8 mouse cellular contexts compared by ENCODE assay signal in the genomic region with DNA sequence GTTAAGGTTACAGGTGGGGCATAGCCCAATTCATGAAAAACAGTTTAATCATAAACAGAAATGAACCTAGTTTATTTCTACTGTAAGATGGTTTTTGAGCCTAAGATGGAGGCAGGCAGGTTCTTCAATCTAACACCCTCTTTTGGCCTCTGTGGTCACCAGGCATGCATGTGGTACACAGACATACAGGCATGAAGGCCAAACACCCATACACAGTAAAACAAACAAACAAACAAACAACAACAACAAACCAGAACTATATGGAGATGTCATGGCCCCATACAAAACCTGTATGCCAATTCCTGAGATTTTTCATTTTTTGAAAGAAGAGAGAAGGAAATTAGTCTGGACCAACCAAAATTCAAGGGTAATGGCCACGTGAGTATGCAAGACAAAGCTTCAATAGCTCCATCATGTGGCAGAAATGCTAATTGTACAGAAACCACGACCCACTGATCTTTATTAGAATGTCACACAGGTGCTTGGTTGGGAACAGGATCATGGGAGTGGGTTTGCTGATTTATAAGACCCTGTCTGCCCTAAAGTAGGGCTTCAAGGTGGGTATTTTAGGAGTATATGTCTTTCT. TPM values are rescaled to one million over a fixed set of nuclear protein-coding genes. Genes with fewer than 3 reads are reported as not detected.
DNase-seq lines count a peak whose midpoint lies in the region; ATAC-seq and TF ChIP-seq lines count a peak whose summit lies in the region.

No protein-coding gene starts in this region.

- ATAC-seq in hindbrain, embryonic 16.5 days, result peak; percentile 76
- ATAC-seq in liver, embryonic 12.5 days, result 0 out of 2 replicates have a peak, but pooled peaks have one; percentile 40
- peak; percentile 75; the same call in 1 of the 2 replicates for ATAC-seq in neural tube, embryonic 14.5 days (ENCODE audit: low read depth)

- H3K4me3 ChIP-seq in layer of hippocampus, adult 2 months, result no peak overlapping the region
- no peak overlapping the region for H3K4me3 ChIP-seq in hindbrain, embryonic 16.5 days (ENCODE audit: low read length)
- H3K4me3 ChIP-seq in liver, embryonic 12.5 days, result no peak overlapping the region
- no peak overlapping the region for H3K4me3 ChIP-seq in neural tube, embryonic 14.5 days (ENCODE audit: low read depth, low read length)

- no peaks in the 10 kb centered on the region for H3K27me3 ChIP-seq in hindbrain, embryonic 16.5 days (replicated peaks; ENCODE audit: control insufficient read depth, insufficient read depth, low read length)
- H3K27me3 ChIP-seq in liver, embryonic 12.5 days (replicated peaks), result peaks cover 23% of the 10 kb centered on the region; the same call in 1 of the 2 replicates
- no peaks in the 10 kb centered on the region for H3K27me3 ChIP-seq in neural tube, embryonic 14.5 days (ENCODE audit: control insufficient read depth, insufficient read depth, low read length)

- H3K9ac ChIP-seq in hindbrain, embryonic 16.5 days (ENCODE audit: low read depth, low read length), result no peak overlapping the region
- no peak overlapping the region for H3K9ac ChIP-seq in liver, embryonic 12.5 days
- H3K9ac ChIP-seq in neural tube, embryonic 14.5 days (replicated peaks; ENCODE audit: low read depth, low read length), result no peak overlapping the region

- DNase-seq in layer of hippocampus, adult 2 months (ENCODE audit: low spot score in 2 of 2), result peak; percentile 55 to 64
- no peak for DNase-seq in layer of hippocampus, adult 8-10 months (ENCODE audit: low spot score in 2 of 2)
- peak; percentile 69 for DNase-seq in NIH3T3 (ENCODE audit: low read depth)
- peak; percentile 66 for DNase-seq in embryo, embryonic 9.5 days (ENCODE audit: extremely low spot score)
- DNase-seq in adrenal gland, adult 18-20 months (ENCODE audit: low spot score in 2 of 2), result no peak

- no peak overlapping the region for H3K27ac ChIP-seq in layer of hippocampus, adult 2 months
- no peak overlapping the region for H3K27ac ChIP-seq in hindbrain, embryonic 16.5 days (ENCODE audit: low read depth, low read length)
- no peak overlapping the region for H3K27ac ChIP-seq in liver, embryonic 12.5 days
- no peak overlapping the region for H3K27ac ChIP-seq in neural tube, embryonic 14.5 days (ENCODE audit: low read depth, low read length)

- H3K9me3 ChIP-seq in hindbrain, embryonic 16.5 days (ENCODE audit: control insufficient read depth, low read length), result no peaks in the 10 kb centered on the region
- H3K9me3 ChIP-seq in liver, embryonic 12.5 days (replicated peaks), result no peaks in the 10 kb centered on the region
- no peaks in the 10 kb centered on the region for H3K9me3 ChIP-seq in neural tube, embryonic 14.5 days (ENCODE audit: control insufficient read depth, low read length)

- no peaks in the 10 kb centered on the region for H3K36me3 ChIP-seq in hindbrain, embryonic 16.5 days (ENCODE audit: control insufficient read depth, insufficient read depth, low read length)
- H3K36me3 ChIP-seq in liver, embryonic 12.5 days, result no peaks in the 10 kb centered on the region
- no peaks in the 10 kb centered on the region for H3K36me3 ChIP-seq in neural tube, embryonic 14.5 days (ENCODE audit: control insufficient read depth, insufficient read depth, low read length)

- H3K4me1 ChIP-seq in hindbrain, embryonic 16.5 days (ENCODE audit: control insufficient read depth, insufficient read depth, low read depth, low read length), result no peaks in the 10 kb centered on the region
- peaks cover 5% of the 10 kb centered on the region; the same call in 1 of the 2 replicates for H3K4me1 ChIP-seq in liver, embryonic 12.5 days
- no peaks in the 10 kb centered on the region for H3K4me1 ChIP-seq in neural tube, embryonic 14.5 days (ENCODE audit: control insufficient read depth, insufficient read depth, low read length)

- 6% methylated on average over 2 of the region's 2 CpGs for WGBS in hindbrain, embryonic 16.5 days
- 4% methylated on average over 2 of the region's 2 CpGs for WGBS in liver, embryonic 12.5 days (ENCODE audit: insufficient replicate concordance)
- 5% methylated on average over 2 of the region's 2 CpGs for WGBS in neural tube, embryonic 14.5 days

- H3K4me2 ChIP-seq in hindbrain, embryonic 16.5 days (ENCODE audit: low read length), result no peak overlapping the region
- H3K4me2 ChIP-seq in liver, embryonic 12.5 days, result no peak overlapping the region
- no peak overlapping the region for H3K4me2 ChIP-seq in neural tube, embryonic 14.5 days (ENCODE audit: low read depth, low read length)

- TF ChIP-seq CTCF in layer of hippocampus, adult 2 months (conservative IDR thresholded peaks at IDR 0.05), result peak; percentile 84

RNA-seq across cellular contexts. Expression of a gene that starts 15.2 kb away (rescaled TPM):
- total RNA-seq in layer of hippocampus, adult 2 months (2021), result 1 to 10 TPM; 1.6 to 2.5 TPM
- total RNA-seq in layer of hippocampus, adult 8-10 months (2022), result 1 to 10 TPM; 1.9 to 4.2 (median 2.5) TPM
- 4.9 and 6.7 TPM in 2 replicates for polyA plus RNA-seq in hindbrain, embryonic 16.5 days (2015; fragmentation: Nextera tagmentation; extraction: Ambion mirVana)
- 3.8 and 3.9 TPM in 2 replicates for polyA plus RNA-seq in liver, embryonic 12.5 days (2016; fragmentation: Nextera tagmentation; extraction: Ambion mirVana)
- polyA plus RNA-seq in neural tube, embryonic 14.5 days (2014; fragmentation: Nextera tagmentation; extraction: Ambion mirVana), result 1.7 and 2.6 TPM in 2 replicates
- 1 to 10 TPM; 1.5 to 1.8 TPM for total RNA-seq in adrenal gland, adult 18-20 months (2021)

RNA-seq across cellular contexts. Expression of a gene that starts 16.6 kb away (rescaled TPM):
- total RNA-seq in layer of hippocampus, adult 2 months (2021), result 1 to 10 TPM; 7.4 to 8.4 TPM
- 10 to 100 TPM in 2 of 4 experiments, 1 to 10 TPM in 2; 6.2 to 16.4 (median 10.8) TPM for total RNA-seq in layer of hippocampus, adult 8-10 months (2022)
- 40.8 and 42.3 TPM in 2 replicates for polyA plus RNA-seq in hindbrain, embryonic 16.5 days (2015; fragmentation: Nextera tagmentation; extraction: Ambion mirVana)
- polyA plus RNA-seq in liver, embryonic 12.5 days (2016; fragmentation: Nextera tagmentation; extraction: Ambion mirVana), result 30.8 and 32.3 TPM in 2 replicates
- 15.7 and 34.8 TPM in 2 replicates for polyA plus RNA-seq in neural tube, embryonic 14.5 days (2014; fragmentation: Nextera tagmentation; extraction: Ambion mirVana)
- total RNA-seq in adrenal gland, adult 18-20 months (2021), result 100 to 1,000 TPM in 1 of 2 experiments, 10 to 100 TPM in 1; 78.6 to 115 TPM

RNA-seq across cellular contexts. Expression of a gene that starts 24.8 kb away (rescaled TPM):
- 10 to 100 TPM; 90.0 to 93.4 TPM for total RNA-seq in layer of hippocampus, adult 2 months (2021)
- total RNA-seq in layer of hippocampus, adult 8-10 months (2022), result 100 to 1,000 TPM in 1 of 4 experiments, 10 to 100 TPM in 3; 68.7 to 105 (median 85.1) TPM
- 16.9 and 19.9 TPM in 2 replicates for polyA plus RNA-seq in hindbrain, embryonic 16.5 days (2015; fragmentation: Nextera tagmentation; extraction: Ambion mirVana)
- 49.8 and 52.1 TPM in 2 replicates for polyA plus RNA-seq in liver, embryonic 12.5 days (2016; fragmentation: Nextera tagmentation; extraction: Ambion mirVana)
- 17.8 TPM in 2 replicates for polyA plus RNA-seq in neural tube, embryonic 14.5 days (2014; fragmentation: Nextera tagmentation; extraction: Ambion mirVana)
- total RNA-seq in adrenal gland, adult 18-20 months (2021), result 1 to 10 TPM; 4.8 to 5.1 TPM

RNA-seq across cellular contexts. Expression of a gene that starts 31.5 kb away (rescaled TPM):
- total RNA-seq in layer of hippocampus, adult 2 months (2021), result 1 to 10 TPM; 8.1 to 8.8 TPM
- 10 to 100 TPM in 1 of 4 experiments, 1 to 10 TPM in 3; 7.4 to 10.4 (median 8.5) TPM for total RNA-seq in layer of hippocampus, adult 8-10 months (2022)
- polyA plus RNA-seq in hindbrain, embryonic 16.5 days (2015; fragmentation: Nextera tagmentation; extraction: Ambion mirVana), result 18.7 and 20.5 TPM in 2 replicates
- 57.2 and 59.8 TPM in 2 replicates for polyA plus RNA-seq in liver, embryonic 12.5 days (2016; fragmentation: Nextera tagmentation; extraction: Ambion mirVana)
- 20.6 and 24.7 TPM in 2 replicates for polyA plus RNA-seq in neural tube, embryonic 14.5 days (2014; fragmentation: Nextera tagmentation; extraction: Ambion mirVana)
- 10 to 100 TPM; 13.4 to 15.3 TPM for total RNA-seq in adrenal gland, adult 18-20 months (2021)

RNA-seq across cellular contexts. Expression of a gene that starts 40.0 kb away (rescaled TPM):
- total RNA-seq in layer of hippocampus, adult 2 months (2021), result 1 to 10 TPM; 6.0 to 6.1 TPM
- 1 to 10 TPM; 5.2 to 9.3 (median 5.6) TPM for total RNA-seq in layer of hippocampus, adult 8-10 months (2022)
- 26.1 and 27.8 TPM in 2 replicates for polyA plus RNA-seq in hindbrain, embryonic 16.5 days (2015; fragmentation: Nextera tagmentation; extraction: Ambion mirVana)
- polyA plus RNA-seq in liver, embryonic 12.5 days (2016; fragmentation: Nextera tagmentation; extraction: Ambion mirVana), result 293 and 321 TPM in 2 replicates
- 16.3 and 16.7 TPM in 2 replicates for polyA plus RNA-seq in neural tube, embryonic 14.5 days (2014; fragmentation: Nextera tagmentation; extraction: Ambion mirVana)
- total RNA-seq in adrenal gland, adult 18-20 months (2021), result 10 to 100 TPM; 17.6 to 26.4 TPM

Comparison
In these comparisons a context has a peak if more than half of its experiments do, and no peak if none do; other contexts are left out.
1. DNase-seq: peak in layer of hippocampus, adult 2 months (2 of 2), NIH3T3 (single experiment) and embryo, embryonic 9.5 days (single experiment); none in layer of hippocampus, adult 8-10 months (0 of 2) and adrenal gland, adult 18-20 months (0 of 2).
2. RNA of a gene that starts 16.6 kb away (total RNA-seq): 78.6 to 115 TPM in adrenal gland, adult 18-20 months; 6.2 to 16.4 TPM in layer of hippocampus, adult 8-10 months and 7.4 to 8.4 TPM in layer of hippocampus, adult 2 months; every median in the first group is over 4 times any median in the second.
3. RNA of a gene that starts 24.8 kb away (total RNA-seq): 68.7 to 105 TPM in layer of hippocampus, adult 8-10 months and 90.0 to 93.4 TPM in layer of hippocampus, adult 2 months; 4.8 to 5.1 TPM in adrenal gland, adult 18-20 months; every median in the first group is over 10 times any median in the second.
4. Peak in every context shown above with its lines, with median percentiles within 50 percentile points of each other: ATAC-seq.